ENCODE assay signal across 20 mouse cellular contexts in genomic region chr1:140267288-140267687, GRCm38 (mm10). TPM values are rescaled to one million over a fixed set of nuclear protein-coding genes. Genes with fewer than 3 reads are reported as not detected.
DNase-seq lines count a peak whose midpoint lies in the region; ATAC-seq and TF ChIP-seq lines count a peak whose summit lies in the region.
"Had no signal": no experiment of that assay in that cellular context is flagged by ENCODE, and none has a peak within 500 bp of the region (broad histone marks: within the 10 kb centered on the region; RNA-seq: fewer than 3 reads in every experiment).

No protein-coding gene starts in this region.

- TF ChIP-seq EP300 in liver, postnatal 0 days (IDR thresholded peaks at IDR 0.05; ENCODE audit: low read depth) = no peak

- H3K4me1 ChIP-seq in heart, embryonic 11.5 days (ENCODE audit: control insufficient read depth, insufficient read depth, low read length) = peaks cover 3% of the 10 kb centered on the region; the same call in 1 of the 2 replicates
- no peaks in the 10 kb centered on the region for H3K4me1 ChIP-seq in intestine, embryonic 15.5 days (replicated peaks)
- H3K4me1 ChIP-seq in intestine, postnatal 0 days (replicated peaks; ENCODE audit: control insufficient read depth, insufficient read depth, low read length) = no peaks in the 10 kb centered on the region; the same call in 1 of the 2 replicates
- H3K4me1 ChIP-seq in liver, postnatal 0 days (ENCODE audit: insufficient read depth) = peaks cover 11% of the 10 kb centered on the region
- H3K4me1 ChIP-seq in liver, embryonic 11.5 days (replicated peaks; ENCODE audit: control insufficient read depth, insufficient read depth, low read length) = no peaks in the 10 kb centered on the region
- no peaks in the 10 kb centered on the region for H3K4me1 ChIP-seq in midbrain, embryonic 10.5 days
- H3K4me1 ChIP-seq: embryonic facial prominence, embryonic 15.5 days; hindbrain, embryonic 15.5 days had no signal

- no peak overlapping the region for H3K9ac ChIP-seq in heart, embryonic 11.5 days (ENCODE audit: low read depth, low read length)
- no peak overlapping the region for H3K9ac ChIP-seq in intestine, embryonic 15.5 days
- H3K9ac ChIP-seq in intestine, postnatal 0 days (ENCODE audit: low read depth, low read length) = no peak overlapping the region
- no peak overlapping the region for H3K9ac ChIP-seq in liver, postnatal 0 days (replicated peaks)
- H3K9ac ChIP-seq in liver, embryonic 11.5 days (ENCODE audit: low read depth, low read length) = no peak overlapping the region
- H3K9ac ChIP-seq: embryonic facial prominence, embryonic 15.5 days; hindbrain, embryonic 15.5 days had no signal

- H3K4me3 ChIP-seq in heart, embryonic 11.5 days (ENCODE audit: low read depth, low read length) = no peak overlapping the region
- H3K4me3 ChIP-seq in intestine, embryonic 15.5 days (replicated peaks) = no peak overlapping the region
- H3K4me3 ChIP-seq in intestine, postnatal 0 days (ENCODE audit: low read depth, low read length) = no peak overlapping the region
- H3K4me3 ChIP-seq in liver, postnatal 0 days (ENCODE audit: low read depth, low read length) = no peak overlapping the region
- H3K4me3 ChIP-seq in liver, embryonic 11.5 days (ENCODE audit: low read depth, low read length) = no peak overlapping the region
- no peak overlapping the region for H3K4me3 ChIP-seq in midbrain, embryonic 10.5 days
- H3K4me3 ChIP-seq: embryonic facial prominence, embryonic 15.5 days; erythroblast, embryonic 14.5 days; forebrain, embryonic 10.5 days; hindbrain, embryonic 15.5 days had no signal

- 38% methylated on average over 2 of the region's 2 CpGs for WGBS in heart, embryonic 11.5 days (ENCODE audit: insufficient replicate concordance)
- 44% methylated on average over 2 of the region's 2 CpGs for WGBS in intestine, embryonic 15.5 days
- WGBS in intestine, postnatal 0 days = 26% methylated on average over 2 of the region's 2 CpGs
- WGBS in liver, postnatal 0 days (ENCODE audit: insufficient replicate concordance) = 46% methylated on average over 2 of the region's 2 CpGs
- WGBS in liver, embryonic 11.5 days = 38% methylated on average over 2 of the region's 2 CpGs
- 74% methylated on average over 2 of the region's 2 CpGs for WGBS in midbrain, embryonic 10.5 days

- ATAC-seq in heart, embryonic 11.5 days (replicated peaks; ENCODE audit: insufficient number of reproducible peaks, low FRiP score, low TSS enrichment) = no peak
- ATAC-seq in intestine, embryonic 15.5 days = peak; percentile 17
- ATAC-seq in intestine, postnatal 0 days = no peak
- ATAC-seq in liver, postnatal 0 days = no peak
- no peak for ATAC-seq in liver, embryonic 11.5 days (replicated peaks; ENCODE audit: low FRiP score)
- ATAC-seq: forebrain, embryonic 14.5 days had no signal

- no peak for TF ChIP-seq CTCF in intestine, postnatal 0 days (IDR thresholded peaks at IDR 0.05; ENCODE audit: low read depth)
- no peak for TF ChIP-seq CTCF in liver, postnatal 0 days (IDR thresholded peaks at IDR 0.05; ENCODE audit: low read depth)

- no peaks in the 10 kb centered on the region for H3K9me3 ChIP-seq in heart, embryonic 11.5 days (replicated peaks; ENCODE audit: control insufficient read depth, low read length)
- H3K9me3 ChIP-seq in intestine, embryonic 15.5 days = no peaks in the 10 kb centered on the region
- H3K9me3 ChIP-seq in intestine, postnatal 0 days (ENCODE audit: control insufficient read depth) = no peaks in the 10 kb centered on the region
- no peaks in the 10 kb centered on the region for H3K9me3 ChIP-seq in liver, postnatal 0 days (ENCODE audit: low read length)
- H3K9me3 ChIP-seq in liver, embryonic 11.5 days (ENCODE audit: control insufficient read depth, low read length) = no peaks in the 10 kb centered on the region
- H3K9me3 ChIP-seq in midbrain, embryonic 10.5 days (replicated peaks) = no peaks in the 10 kb centered on the region
- H3K9me3 ChIP-seq: embryonic facial prominence, embryonic 15.5 days; forebrain, embryonic 10.5 days; hindbrain, embryonic 15.5 days had no signal

- no peaks in the 10 kb centered on the region for H3K27me3 ChIP-seq in heart, embryonic 11.5 days (ENCODE audit: control insufficient read depth, insufficient read depth, low read length)
- no peaks in the 10 kb centered on the region for H3K27me3 ChIP-seq in intestine, embryonic 15.5 days (replicated peaks)
- H3K27me3 ChIP-seq in intestine, postnatal 0 days (replicated peaks; ENCODE audit: control insufficient read depth, insufficient read depth, low read length) = no peaks in the 10 kb centered on the region
- no peaks in the 10 kb centered on the region for H3K27me3 ChIP-seq in liver, postnatal 0 days (ENCODE audit: insufficient read depth, low read length)
- H3K27me3 ChIP-seq in liver, embryonic 11.5 days (replicated peaks; ENCODE audit: control insufficient read depth, insufficient read depth, low read length) = no peaks in the 10 kb centered on the region
- H3K27me3 ChIP-seq in midbrain, embryonic 10.5 days (ENCODE audit: low read depth, poor library complexity, severe bottlenecking) = no peaks in the 10 kb centered on the region
- H3K27me3 ChIP-seq: embryonic facial prominence, embryonic 15.5 days; hindbrain, embryonic 15.5 days had no signal

- H3K27ac ChIP-seq in heart, embryonic 11.5 days (ENCODE audit: low read depth, low read length) = peak overlapping the region; percentile 10; the same call in 1 of the 2 replicates
- no peak overlapping the region for H3K27ac ChIP-seq in intestine, embryonic 15.5 days
- H3K27ac ChIP-seq in intestine, postnatal 0 days (ENCODE audit: low read depth, low read length) = no peak overlapping the region
- no peak overlapping the region for H3K27ac ChIP-seq in liver, postnatal 0 days (ENCODE audit: low read depth)
- H3K27ac ChIP-seq in liver, embryonic 11.5 days (ENCODE audit: low read depth, low read length) = no peak overlapping the region
- H3K27ac ChIP-seq in midbrain, embryonic 10.5 days (replicated peaks) = no peak overlapping the region
- H3K27ac ChIP-seq: embryonic facial prominence, embryonic 15.5 days; forebrain, embryonic 10.5 days; hindbrain, embryonic 15.5 days had no signal

- H3K4me2 ChIP-seq in heart, embryonic 11.5 days = no peak overlapping the region
- H3K4me2 ChIP-seq in intestine, embryonic 15.5 days (replicated peaks) = 0 out of 2 replicates have a peak overlapping the region, but pooled peaks have one; percentile 1
- H3K4me2 ChIP-seq in intestine, postnatal 0 days (replicated peaks; ENCODE audit: low read depth) = no peak overlapping the region
- H3K4me2 ChIP-seq in liver, postnatal 0 days (ENCODE audit: low read depth, low read length) = 0 out of 2 replicates have a peak overlapping the region, but pooled peaks have one; percentile 33
- no peak overlapping the region for H3K4me2 ChIP-seq in liver, embryonic 11.5 days
- H3K4me2 ChIP-seq: embryonic facial prominence, embryonic 15.5 days; hindbrain, embryonic 15.5 days had no signal

- no peak for DNase-seq in heart, adult 8-10 months (ENCODE audit: low spot score)
- no peak for DNase-seq in liver, postnatal 0 days
- no peak for DNase-seq in liver, embryonic 11.5 days (ENCODE audit: low spot score)
- DNase-seq in midbrain, embryonic 10.5 days (ENCODE audit: low spot score) = no peak
- DNase-seq: adrenal gland, adult 8-10 months; adrenal gland, postnatal 36 days; cerebellum, adult 2 months; cerebellum, postnatal 14 days; embryo, embryonic 11 days; gastrocnemius, postnatal 36 days; kidney, adult 2 months had no signal

- no peaks in the 10 kb centered on the region for H3K36me3 ChIP-seq in heart, embryonic 11.5 days (ENCODE audit: control insufficient read depth, insufficient read depth, low read length)
- H3K36me3 ChIP-seq in intestine, embryonic 15.5 days = no peaks in the 10 kb centered on the region
- H3K36me3 ChIP-seq in intestine, postnatal 0 days (ENCODE audit: control insufficient read depth, insufficient read depth) = no peaks in the 10 kb centered on the region
- no peaks in the 10 kb centered on the region for H3K36me3 ChIP-seq in liver, postnatal 0 days (replicated peaks; ENCODE audit: insufficient read depth, low read length)
- no peaks in the 10 kb centered on the region for H3K36me3 ChIP-seq in liver, embryonic 11.5 days (ENCODE audit: control insufficient read depth, insufficient read depth, low read length)
- no peaks in the 10 kb centered on the region for H3K36me3 ChIP-seq in midbrain, embryonic 10.5 days
- H3K36me3 ChIP-seq: embryonic facial prominence, embryonic 15.5 days; forebrain, embryonic 10.5 days; hindbrain, embryonic 15.5 days had no signal

RNA-seq across cellular contexts. Expression of gene Kcnt2, which starts 21.3 kb away (rescaled TPM):
- 1.4 and 1.5 TPM in 2 replicates for polyA plus RNA-seq in heart, embryonic 11.5 days (2014; fragmentation: Nextera tagmentation; extraction: Ambion mirVana)
- 1 to 10 TPM; 2.6 to 3.6 (median 3.3) TPM for total RNA-seq in heart, adult 8-10 months (2022)
- 1.9 and 2.5 TPM in 2 replicates for polyA plus RNA-seq in intestine, embryonic 15.5 days (2015; fragmentation: Nextera tagmentation; extraction: Ambion mirVana)
- polyA plus RNA-seq in intestine, postnatal 0 days (2015; fragmentation: Nextera tagmentation; extraction: Ambion mirVana) = 0.60 and 0.63 TPM in 2 replicates
- polyA plus RNA-seq in liver, postnatal 0 days (2015; fragmentation: Nextera tagmentation; extraction: Ambion mirVana) = 0.12 and 0.19 TPM in 2 replicates
- 0.17 and 0.49 TPM in 2 replicates for polyA plus RNA-seq in liver, embryonic 11.5 days (2014; fragmentation: Nextera tagmentation; extraction: Ambion mirVana)
- 1.2 and 1.5 TPM in 2 replicates for polyA plus RNA-seq in midbrain, embryonic 10.5 days (2016; fragmentation: Nextera tagmentation; extraction: Ambion mirVana)
- total RNA-seq: common myeloid progenitor, adult 5-6 weeks had no signal
- polyA plus RNA-seq: erythroblast, embryonic 14.5 days had no signal

Comparison
In these comparisons a context has a peak if more than half of its experiments do, and no peak if none do; other contexts are left out.
1. H3K4me2 ChIP-seq: peak in intestine, embryonic 15.5 days (single experiment) and liver, postnatal 0 days (single experiment); none in heart, embryonic 11.5 days (single experiment), intestine, postnatal 0 days (single experiment) and liver, embryonic 11.5 days (single experiment).